Mouse (Mus musculus): ENCODE results near the gene Lad1. TPM values are rescaled to one million over a fixed set of nuclear protein-coding genes. Genes with fewer than 3 reads are reported as not detected.

Gene Lad1
- polyA plus RNA-seq, 1 experiment = 20.5 TPM

- Histone ChIP-seq H3K4me1 (ENCODE audit: control insufficient read depth, insufficient read depth, low read length) (no peaks in the 10 kb centered on the region), H3K36me3 (ENCODE audit: control insufficient read depth, insufficient read depth, low read length, poor library complexity, severe bottlenecking) (no peaks in the 10 kb centered on the region), H3K27ac (ENCODE audit: insufficient read depth, low read length) (no peak overlapping the region), H3K27me3 (ENCODE audit: control insufficient read depth, insufficient read depth, low read length, poor library complexity, severe bottlenecking) (no peaks in the 10 kb centered on the region), H3K9me3 (replicated peaks; ENCODE audit: control insufficient read depth, insufficient read depth, low read length, poor library complexity, severe bottlenecking) (no peaks in the 10 kb centered on the region), H3K4me3 (ENCODE audit: low read depth, low read length) (no peak overlapping the region), H3K9ac (ENCODE audit: low read depth, poor library complexity, severe bottlenecking) (no peak overlapping the region)
- TF ChIP-seq EP300 (IDR thresholded peaks at IDR 0.05; ENCODE audit: insufficient read depth, low read depth, low read length) = no peak
Measured at GRCm38 (mm10) chr1:135858533-135858932, 40.1 kb downstream of the Lad1 start.

GRCm38 (mm10) chr1:135861091-135861490, 42.7 kb downstream of the Lad1 start:
- Histone ChIP-seq H3K9ac (ENCODE audit: low read depth, poor library complexity, severe bottlenecking) (no peak overlapping the region), H3K27ac (ENCODE audit: insufficient read depth, low read length) (no peak overlapping the region), H3K36me3 (ENCODE audit: control insufficient read depth, insufficient read depth, low read length, poor library complexity, severe bottlenecking) (no peaks in the 10 kb centered on the region), H3K9me3 (replicated peaks; ENCODE audit: control insufficient read depth, insufficient read depth, low read length, poor library complexity, severe bottlenecking) (no peaks in the 10 kb centered on the region), H3K4me3 (ENCODE audit: low read depth, low read length) (no peak overlapping the region), H3K27me3 (ENCODE audit: control insufficient read depth, insufficient read depth, low read length, poor library complexity, severe bottlenecking) (no peaks in the 10 kb centered on the region), H3K4me1 (ENCODE audit: control insufficient read depth, insufficient read depth, low read length) (no peaks in the 10 kb centered on the region)
- TF ChIP-seq EP300 (IDR thresholded peaks at IDR 0.05; ENCODE audit: insufficient read depth, low read depth, low read length) (no peak), POLR2A (IDR thresholded peaks at IDR 0.05; ENCODE audit: insufficient read depth, low read length) (no peak)

- Histone ChIP-seq H3K27me3 (ENCODE audit: control insufficient read depth, insufficient read depth, low read length, poor library complexity, severe bottlenecking) (no peaks in the 10 kb centered on the region), H3K36me3 (ENCODE audit: control insufficient read depth, insufficient read depth, low read length, poor library complexity, severe bottlenecking) (no peaks in the 10 kb centered on the region), H3K9ac (ENCODE audit: low read depth, poor library complexity, severe bottlenecking) (no peak overlapping the region), H3K4me1 (ENCODE audit: control insufficient read depth, insufficient read depth, low read length) (no peaks in the 10 kb centered on the region), H3K9me3 (replicated peaks; ENCODE audit: control insufficient read depth, insufficient read depth, low read length, poor library complexity, severe bottlenecking) (no peaks in the 10 kb centered on the region), H3K4me3 (ENCODE audit: low read depth, low read length) (no peak overlapping the region), H3K27ac (ENCODE audit: insufficient read depth, low read length) (no peak overlapping the region)
- TF ChIP-seq CTCF (IDR thresholded peaks at IDR 0.05; ENCODE audit: low read depth, low read length) (no peak), EP300 (IDR thresholded peaks at IDR 0.05; ENCODE audit: insufficient read depth, low read depth, low read length) (no peak), POLR2A (IDR thresholded peaks at IDR 0.05; ENCODE audit: insufficient read depth, low read length) (no peak)
Measured at GRCm38 (mm10) chr1:135861980-135862552, 43.7 kb downstream of the Lad1 start.

- no peaks in the 10 kb centered on the region for H3K9me3 ChIP-seq (replicated peaks; ENCODE audit: control insufficient read depth, insufficient read depth, low read length, poor library complexity, severe bottlenecking)
- no peaks in the 10 kb centered on the region for H3K27me3 ChIP-seq (ENCODE audit: control insufficient read depth, insufficient read depth, low read length, poor library complexity, severe bottlenecking)
- H3K27ac ChIP-seq (ENCODE audit: insufficient read depth, low read length) = no peak overlapping the region
- TF ChIP-seq EP300 (IDR thresholded peaks at IDR 0.05; ENCODE audit: insufficient read depth, low read depth, low read length) (no peak), CTCF (IDR thresholded peaks at IDR 0.05; ENCODE audit: low read depth, low read length) (no peak), POLR2A (IDR thresholded peaks at IDR 0.05; ENCODE audit: insufficient read depth, low read length) (no peak)
- H3K9ac ChIP-seq (ENCODE audit: low read depth, poor library complexity, severe bottlenecking) = no peak overlapping the region
- H3K4me1 ChIP-seq (ENCODE audit: control insufficient read depth, insufficient read depth, low read length) = no peaks in the 10 kb centered on the region
- H3K36me3 ChIP-seq (ENCODE audit: control insufficient read depth, insufficient read depth, low read length, poor library complexity, severe bottlenecking) = no peaks in the 10 kb centered on the region
- H3K4me3 ChIP-seq (ENCODE audit: low read depth, low read length) = no peak overlapping the region
Measured at GRCm38 (mm10) chr1:135862561-135862960, 44.2 kb downstream of the Lad1 start.

- Histone ChIP-seq H3K4me3 (ENCODE audit: low read depth, low read length) (no peak overlapping the region), H3K9ac (ENCODE audit: low read depth, poor library complexity, severe bottlenecking) (no peak overlapping the region), H3K4me1 (ENCODE audit: control insufficient read depth, insufficient read depth, low read length) (no peaks in the 10 kb centered on the region), H3K36me3 (ENCODE audit: control insufficient read depth, insufficient read depth, low read length, poor library complexity, severe bottlenecking) (no peaks in the 10 kb centered on the region), H3K27ac (ENCODE audit: insufficient read depth, low read length) (no peak overlapping the region), H3K9me3 (replicated peaks; ENCODE audit: control insufficient read depth, insufficient read depth, low read length, poor library complexity, severe bottlenecking) (no peaks in the 10 kb centered on the region), H3K27me3 (ENCODE audit: control insufficient read depth, insufficient read depth, low read length, poor library complexity, severe bottlenecking) (no peaks in the 10 kb centered on the region)
- no peak for TF ChIP-seq EP300 (IDR thresholded peaks at IDR 0.05; ENCODE audit: insufficient read depth, low read depth, low read length)
- no peak for TF ChIP-seq CTCF (IDR thresholded peaks at IDR 0.05; ENCODE audit: low read depth, low read length)
- TF ChIP-seq POLR2A (IDR thresholded peaks at IDR 0.05; ENCODE audit: insufficient read depth, low read length) = no peak
Measured at GRCm38 (mm10) chr1:135863786-135864335, 45.5 kb downstream of the Lad1 start.

GRCm38 (mm10) chr1:135864830-135865229, 46.4 kb downstream of the Lad1 start:
- Histone ChIP-seq H3K9me3 (replicated peaks; ENCODE audit: control insufficient read depth, insufficient read depth, low read length, poor library complexity, severe bottlenecking) (no peaks in the 10 kb centered on the region), H3K4me1 (ENCODE audit: control insufficient read depth, insufficient read depth, low read length) (no peaks in the 10 kb centered on the region), H3K27me3 (ENCODE audit: control insufficient read depth, insufficient read depth, low read length, poor library complexity, severe bottlenecking) (no peaks in the 10 kb centered on the region), H3K9ac (ENCODE audit: low read depth, poor library complexity, severe bottlenecking) (no peak overlapping the region), H3K36me3 (ENCODE audit: control insufficient read depth, insufficient read depth, low read length, poor library complexity, severe bottlenecking) (no peaks in the 10 kb centered on the region), H3K27ac (ENCODE audit: insufficient read depth, low read length) (no peak overlapping the region), H3K4me3 (ENCODE audit: low read depth, low read length) (no peak overlapping the region)
- no peak for TF ChIP-seq EP300 (IDR thresholded peaks at IDR 0.05; ENCODE audit: insufficient read depth, low read depth, low read length)
- no peak for TF ChIP-seq POLR2A (IDR thresholded peaks at IDR 0.05; ENCODE audit: insufficient read depth, low read length)
- no peak for TF ChIP-seq CTCF (IDR thresholded peaks at IDR 0.05; ENCODE audit: low read depth, low read length)
